ENCODE assay signal across 11 mouse cellular contexts in the genomic region with DNA sequence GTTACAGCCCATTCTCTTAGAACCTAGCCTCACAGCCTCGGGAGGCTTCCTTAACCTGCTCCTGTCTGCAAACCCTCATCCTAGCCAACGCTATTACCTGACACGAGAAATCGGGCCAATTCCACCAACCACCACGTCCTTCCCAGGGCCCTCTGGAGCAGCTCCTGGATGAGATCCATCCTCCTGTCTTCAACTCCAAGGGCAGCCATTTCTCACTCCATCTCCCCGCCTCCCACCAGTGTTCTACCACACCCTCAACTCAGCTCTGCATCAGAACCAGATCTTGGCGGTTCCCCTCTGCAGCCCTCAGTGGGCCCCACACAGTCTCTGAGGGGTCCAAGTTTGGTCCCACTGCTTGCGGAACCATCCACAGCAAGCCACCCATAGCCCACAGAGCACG. TPM values are rescaled to one million over a fixed set of nuclear protein-coding genes. Genes with fewer than 3 reads are reported as not detected.
A peak's percentile ranks its signal among the peaks of the same experiment; 100 is the strongest.
DNase-seq lines count a peak whose midpoint lies in the region; ATAC-seq lines count a peak whose summit lies in the region.
"Had no signal": no experiment of that assay in that cellular context is flagged by ENCODE, and none has a peak within 500 bp of the region (broad histone marks: within the 10 kb centered on the region; RNA-seq: fewer than 3 reads in every experiment).

No protein-coding gene starts in this region.

- H3K9ac ChIP-seq in neural tube, embryonic 11.5 days (ENCODE audit: low read length): no peak overlapping the region
- H3K9ac ChIP-seq in heart, embryonic 11.5 days (ENCODE audit: low read depth, low read length): no peak overlapping the region
- H3K9ac ChIP-seq in liver, embryonic 15.5 days: no peak overlapping the region
- H3K9ac ChIP-seq: midbrain, embryonic 15.5 days had no signal

- peak; percentile 77 for DNase-seq in adrenal gland, adult 2 months
- DNase-seq in adrenal gland, adult 18-20 months (ENCODE audit: low spot score in 2 of 2): no peak
- no peak for DNase-seq in neural tube, embryonic 11.5 days (ENCODE audit: low spot score)
- no peak for DNase-seq in neural tube, embryonic 10.5 days (ENCODE audit: extremely low spot score, low spot score)
- no peak for DNase-seq in embryo, embryonic 10.5 days (ENCODE audit: low spot score)
- DNase-seq in kidney, postnatal 25 days: no peak
- DNase-seq: kidney, postnatal 14 days; lung, adult 18-20 months had no signal

- H3K27ac ChIP-seq in neural tube, embryonic 11.5 days (ENCODE audit: low read depth, low read length): 0 out of 2 replicates have a peak overlapping the region, but pooled peaks have one; percentile 8
- H3K27ac ChIP-seq in heart, embryonic 11.5 days (ENCODE audit: low read depth, low read length): no peak overlapping the region
- H3K27ac ChIP-seq in liver, embryonic 15.5 days (replicated peaks): peak overlapping the region; percentile 20; the same call in 1 of the 2 replicates
- H3K27ac ChIP-seq: midbrain, embryonic 15.5 days had no signal

- ATAC-seq in neural tube, embryonic 11.5 days (ENCODE audit: insufficient read depth, low FRiP score, low TSS enrichment): no peak
- ATAC-seq in heart, embryonic 11.5 days (replicated peaks; ENCODE audit: insufficient number of reproducible peaks, low FRiP score, low TSS enrichment): 0 out of 2 replicates have a peak, but pooled peaks have one; percentile 9
- ATAC-seq in liver, embryonic 15.5 days (ENCODE audit: insufficient read depth): no peak
- ATAC-seq: midbrain, embryonic 15.5 days had no signal

- 88% methylated on average over 9 of the region's 9 CpGs for WGBS in neural tube, embryonic 11.5 days
- WGBS in heart, embryonic 11.5 days (ENCODE audit: insufficient replicate concordance): 73% methylated on average over 9 of the region's 9 CpGs
- 69% methylated on average over 9 of the region's 9 CpGs for whole genome bisulfite sequencing in liver, embryonic 15.5 days (ENCODE audit: insufficient replicate concordance)

- H3K9me3 ChIP-seq in neural tube, embryonic 11.5 days (ENCODE audit: control insufficient read depth, low read length): no peaks in the 10 kb centered on the region
- no peaks in the 10 kb centered on the region for H3K9me3 ChIP-seq in heart, embryonic 11.5 days (replicated peaks; ENCODE audit: control insufficient read depth, low read length)
- no peaks in the 10 kb centered on the region for H3K9me3 ChIP-seq in liver, embryonic 15.5 days (replicated peaks)
- H3K9me3 ChIP-seq: midbrain, embryonic 15.5 days had no signal

- H3K4me2 ChIP-seq in neural tube, embryonic 11.5 days (ENCODE audit: low read depth): no peak overlapping the region
- H3K4me2 ChIP-seq in heart, embryonic 11.5 days: no peak overlapping the region
- no peak overlapping the region for H3K4me2 ChIP-seq in liver, embryonic 15.5 days
- H3K4me2 ChIP-seq: midbrain, embryonic 15.5 days had no signal

- H3K27me3 ChIP-seq in neural tube, embryonic 11.5 days (ENCODE audit: control insufficient read depth, insufficient read depth, low read length): no peaks in the 10 kb centered on the region
- no peaks in the 10 kb centered on the region for H3K27me3 ChIP-seq in heart, embryonic 11.5 days (ENCODE audit: control insufficient read depth, insufficient read depth, low read length)
- H3K27me3 ChIP-seq in liver, embryonic 15.5 days: no peaks in the 10 kb centered on the region
- H3K27me3 ChIP-seq: midbrain, embryonic 15.5 days had no signal

- peaks cover 3% of the 10 kb centered on the region; the same call in 1 of the 2 replicates for H3K4me1 ChIP-seq in neural tube, embryonic 11.5 days (ENCODE audit: control insufficient read depth, insufficient read depth, low read length)
- H3K4me1 ChIP-seq in heart, embryonic 11.5 days (ENCODE audit: control insufficient read depth, insufficient read depth, low read length): peaks cover 26% of the 10 kb centered on the region
- H3K4me1 ChIP-seq in liver, embryonic 15.5 days (replicated peaks): peaks cover 36% of the 10 kb centered on the region

- no peaks in the 10 kb centered on the region; the same call in 1 of the 2 replicates for H3K36me3 ChIP-seq in neural tube, embryonic 11.5 days (ENCODE audit: control insufficient read depth, insufficient read depth, low read length)
- peaks cover 6% of the 10 kb centered on the region; the same call in 1 of the 2 replicates for H3K36me3 ChIP-seq in heart, embryonic 11.5 days (ENCODE audit: control insufficient read depth, insufficient read depth, low read length)
- H3K36me3 ChIP-seq in liver, embryonic 15.5 days (replicated peaks): peaks cover 12% of the 10 kb centered on the region
- H3K36me3 ChIP-seq: midbrain, embryonic 15.5 days had no signal

- no peak overlapping the region for H3K4me3 ChIP-seq in neural tube, embryonic 11.5 days (ENCODE audit: low read depth, low read length)
- H3K4me3 ChIP-seq in heart, embryonic 11.5 days (ENCODE audit: low read depth, low read length): no peak overlapping the region
- H3K4me3 ChIP-seq in liver, embryonic 15.5 days (replicated peaks): no peak overlapping the region
- H3K4me3 ChIP-seq: midbrain, embryonic 15.5 days had no signal

RNA-seq across cellular contexts. Expression of gene Ascc1, which starts 20.8 kb away (rescaled TPM):
- total RNA-seq in adrenal gland, adult 2 months (2021): 10 to 100 TPM; 24.8 to 32.0 TPM
- 17.7 and 23.8 TPM in 2 replicates for polyA plus RNA-seq in adrenal gland, adult 2 months (2012; rRNA removed)
- 10 to 100 TPM; 26.1 to 33.7 TPM for total RNA-seq in adrenal gland, adult 18-20 months (2021)
- polyA plus RNA-seq in neural tube, embryonic 11.5 days (2014; fragmentation: Nextera tagmentation; extraction: Ambion mirVana): 34.9 and 35.4 TPM in 2 replicates
- polyA plus RNA-seq in heart, embryonic 11.5 days (2014; fragmentation: Nextera tagmentation; extraction: Ambion mirVana): 34.5 and 36.2 TPM in 2 replicates
- 15.7 and 16.5 TPM in 2 replicates for polyA plus RNA-seq in liver, embryonic 15.5 days (2015; fragmentation: Nextera tagmentation; extraction: Ambion mirVana)

RNA-seq across cellular contexts. Expression of gene Anapc16, which starts 21.1 kb away (rescaled TPM):
- 10 to 100 TPM; 60.4 to 66.3 TPM for total RNA-seq in adrenal gland, adult 2 months (2021)
- polyA plus RNA-seq in adrenal gland, adult 2 months (2012; rRNA removed): 33.4 and 40.8 TPM in 2 replicates
- 10 to 100 TPM; 54.7 to 85.8 TPM for total RNA-seq in adrenal gland, adult 18-20 months (2021)
- 89.1 and 90.4 TPM in 2 replicates for polyA plus RNA-seq in neural tube, embryonic 11.5 days (2014; fragmentation: Nextera tagmentation; extraction: Ambion mirVana)
- polyA plus RNA-seq in heart, embryonic 11.5 days (2014; fragmentation: Nextera tagmentation; extraction: Ambion mirVana): 70.6 and 84.1 TPM in 2 replicates
- polyA plus RNA-seq in liver, embryonic 15.5 days (2015; fragmentation: Nextera tagmentation; extraction: Ambion mirVana): 37.5 and 39.0 TPM in 2 replicates

RNA-seq across cellular contexts. Expression of gene Ddit4, which starts 30.2 kb away (rescaled TPM):
- 10 to 100 TPM; 53.1 to 56.1 TPM for total RNA-seq in adrenal gland, adult 2 months (2021)
- 151 and 157 TPM in 2 replicates for polyA plus RNA-seq in adrenal gland, adult 2 months (2012; rRNA removed)
- total RNA-seq in adrenal gland, adult 18-20 months (2021): 10 to 100 TPM; 29.5 to 69.3 TPM
- 5.2 and 7.0 TPM in 2 replicates for polyA plus RNA-seq in neural tube, embryonic 11.5 days (2014; fragmentation: Nextera tagmentation; extraction: Ambion mirVana)
- 1.9 and 3.4 TPM in 2 replicates for polyA plus RNA-seq in heart, embryonic 11.5 days (2014; fragmentation: Nextera tagmentation; extraction: Ambion mirVana)
- polyA plus RNA-seq in liver, embryonic 15.5 days (2015; fragmentation: Nextera tagmentation; extraction: Ambion mirVana): 5.6 and 6.6 TPM in 2 replicates

Comparison
In these comparisons a context has a peak if more than half of its experiments do, and no peak if none do; other contexts are left out.
1. RNA of gene Ddit4, which starts 30.2 kb away (polyA plus RNA-seq): 151 to 157 TPM in adrenal gland, adult 2 months; 5.6 to 6.6 TPM in liver, embryonic 15.5 days, 5.2 to 7.0 TPM in neural tube, embryonic 11.5 days and 1.9 to 3.4 TPM in heart, embryonic 11.5 days; every median in the first group is over 10 times any median in the second.